Comparison of ENCODE assay signal across 18 mouse cellular contexts in the genomic region with DNA sequence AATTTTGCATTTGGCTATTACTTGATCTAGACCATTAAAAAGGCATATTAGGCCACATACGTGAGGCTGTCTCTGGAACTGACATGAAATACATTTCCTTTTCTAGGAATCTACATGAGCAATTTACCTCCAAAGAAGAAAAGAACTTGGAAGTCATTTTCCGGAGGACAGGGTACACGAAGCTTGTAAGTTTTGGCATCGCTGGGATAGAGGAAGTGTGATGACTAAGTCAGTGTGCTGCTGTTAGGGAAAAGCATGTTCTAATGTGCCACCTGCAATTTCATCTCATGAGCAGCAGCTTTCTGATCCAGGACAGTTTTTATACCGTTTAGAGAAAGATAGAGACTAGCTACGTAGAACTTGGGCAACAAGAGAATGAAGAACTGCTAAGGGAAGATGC.
DNase-seq lines count a peak whose midpoint lies in the region; ATAC-seq and TF ChIP-seq lines count a peak whose summit lies in the region.
"Had no signal": no experiment of that assay in that cellular context is flagged by ENCODE, and none has a peak within 500 bp of the region (broad histone marks: within the 10 kb centered on the region; RNA-seq: fewer than 3 reads in every experiment).

No protein-coding gene starts in this region.

- peaks cover 16 to 17% of the 10 kb centered on the region in 2 experiments for H3K4me1 ChIP-seq in MEL (ENCODE audit: control insufficient read depth in 1 of 2, insufficient read depth in 2 of 2, low read length in 2 of 2)
- H3K4me1 ChIP-seq in liver, embryonic 11.5 days (replicated peaks; ENCODE audit: control insufficient read depth, insufficient read depth, low read length), result peaks cover 18% of the 10 kb centered on the region

- no peaks in the 10 kb centered on the region for H3K9me3 ChIP-seq in MEL (replicated peaks; ENCODE audit: insufficient read depth, low read length)
- H3K9me3 ChIP-seq in liver, embryonic 11.5 days (ENCODE audit: control insufficient read depth, low read length), result no peaks in the 10 kb centered on the region
- H3K9me3 ChIP-seq: G1E had no signal

- no peaks in the 10 kb centered on the region for H3K27me3 ChIP-seq in MEL (ENCODE audit: control insufficient read depth in 1 of 2, insufficient read depth in 2 of 2, low read length in 2 of 2)
- no peaks in the 10 kb centered on the region for H3K27me3 ChIP-seq in liver, embryonic 11.5 days (replicated peaks; ENCODE audit: control insufficient read depth, insufficient read depth, low read length)
- H3K27me3 ChIP-seq: CH12.LX, Patski had no signal

- no peaks in the 10 kb centered on the region for H3K79me2 ChIP-seq in MEL (ENCODE audit: control insufficient read depth, insufficient read depth, low read length, poor library complexity)

- H3K4me2 ChIP-seq in liver, embryonic 11.5 days, result no peak overlapping the region

- no peak for ATAC-seq in liver, embryonic 11.5 days (replicated peaks; ENCODE audit: low FRiP score)
- ATAC-seq: Patski had no signal

- WGBS in liver, embryonic 11.5 days, result 76% methylated on average over 6 of the region's 6 CpGs

- H3K4me3 ChIP-seq in MEL (ENCODE audit: control insufficient read depth in 1 of 2, insufficient read depth in 1 of 2, low read depth in 2 of 2, low read length in 2 of 2), result peak overlapping the region; percentile 49 to 59
- H3K4me3 ChIP-seq in liver, embryonic 11.5 days (ENCODE audit: low read depth, low read length), result no peak overlapping the region

- H3K9ac ChIP-seq in MEL (ENCODE audit: control insufficient read depth, low read depth, low read length, poor library complexity, severe bottlenecking), result peak overlapping the region; percentile 53
- no peak overlapping the region for H3K9ac ChIP-seq in liver, embryonic 11.5 days (ENCODE audit: low read depth, low read length)

- DNase-seq in MEL (ENCODE audit: low read depth, low spot score), result peak; percentile 80
- DNase-seq in MEL-GATA-1-ER (ENCODE audit: extremely low read depth, low read depth), result peak; percentile 53
- DNase-seq in liver, embryonic 11.5 days (ENCODE audit: low spot score), result no peak
- DNase-seq in frontal cortex, postnatal 25 days (ENCODE audit: low spot score in 2 of 2), result no peak
- DNase-seq: adrenal gland, adult 2 months; adrenal gland, adult 8-10 months; adrenal gland, postnatal 10 days; adrenal gland, postnatal 14 days; adrenal gland, postnatal 25 days; adrenal gland, postnatal 36 days; cerebellum, adult 11 months; cerebellum, adult 11-12 months; cerebellum, adult 18-20 months; cerebellum, adult 2 months; cerebellum, adult 8-10 months had no signal

- TF ChIP-seq EP300 in MEL (IDR thresholded peaks at IDR 0.05; ENCODE audit: low read depth in 1 of 2, low read length in 2 of 2), result no peak

- H3K36me3 ChIP-seq in MEL (ENCODE audit: control insufficient read depth in 1 of 2, insufficient read depth in 2 of 2, low read length in 2 of 2), result peaks cover 0 to 12% of the 10 kb centered on the region in 2 experiments; a peak in 2 of 4 replicates
- H3K36me3 ChIP-seq in liver, embryonic 11.5 days (ENCODE audit: control insufficient read depth, insufficient read depth, low read length), result no peaks in the 10 kb centered on the region
- H3K36me3 ChIP-seq: G1E had no signal

- peak overlapping the region; percentile 97 for H3K27ac ChIP-seq in MEL (ENCODE audit: control insufficient read depth, low read depth, low read length)
- no peak overlapping the region for H3K27ac ChIP-seq in liver, embryonic 11.5 days (ENCODE audit: low read depth, low read length)

- no peak for TF ChIP-seq CTCF in MEL (IDR thresholded peaks at IDR 0.05 in 2 of 3, conservative IDR thresholded peaks at IDR 0.05 in 1 of 3; ENCODE audit: control insufficient read depth in 1 of 3, insufficient read depth in 1 of 3, low read depth in 2 of 3, low read length in 3 of 3, poor library complexity in 1 of 3, severe bottlenecking in 1 of 3)

- no peak; a peak in 1 of 4 replicates for TF ChIP-seq POLR2A in MEL (IDR thresholded peaks at IDR 0.05; ENCODE audit: control insufficient read depth in 1 of 2, insufficient read depth in 1 of 2, low read depth in 1 of 2, low read length in 2 of 2, poor library complexity in 1 of 2)

- TF ChIP-seq RAD21 in MEL (IDR thresholded peaks at IDR 0.05; ENCODE audit: low read depth, low read length), result no peak

TF ChIP-seq in MEL, 35 proteins besides CTCF, POLR2A, EP300 and RAD21:
- TF ChIP-seq RCOR1 (IDR thresholded peaks at IDR 0.05; ENCODE audit: low read depth, low read length) (no peak), MYC (IDR thresholded peaks at IDR 0.05; ENCODE audit: low read depth, low read length) (peak; percentile 51; the same call in 1 of the 2 replicates), NRF1 (IDR thresholded peaks at IDR 0.05; ENCODE audit: insufficient read depth, low read depth, low read length, poor library complexity, severe bottlenecking) (no peak), HCFC1 (IDR thresholded peaks at IDR 0.05; ENCODE audit: low read depth, low read length) (no peak), ZMIZ1 (IDR thresholded peaks at IDR 0.05; ENCODE audit: low read depth, low read length) (no peak), UBTF (IDR thresholded peaks at IDR 0.05; ENCODE audit: borderline replicate concordance, insufficient read depth, low read depth, low read length) (no peak), TAL1 (IDR thresholded peaks at IDR 0.05; ENCODE audit: low read length) (no peak), GATA1 (IDR thresholded peaks at IDR 0.05; ENCODE audit: low read depth, low read length) (no peak), GABPA (IDR thresholded peaks at IDR 0.05; ENCODE audit: low read depth, low read length) (no peak), KAT2A (conservative IDR thresholded peaks at IDR 0.05; ENCODE audit: low read depth, low read length) (no peak), BHLHE40 (IDR thresholded peaks at IDR 0.05; ENCODE audit: borderline replicate concordance, low read depth, low read length) (no peak), JUND (IDR thresholded peaks at IDR 0.05; ENCODE audit: low read depth, low read length) (no peak), ETS1 (IDR thresholded peaks at IDR 0.05; ENCODE audit: low read depth, low read length) (no peak), ZKSCAN1 (IDR thresholded peaks at IDR 0.05; ENCODE audit: low read depth, low read length) (no peak), MEF2A (IDR thresholded peaks at IDR 0.05; ENCODE audit: extremely low read depth, insufficient replicate concordance, low read depth, low read length, poor library complexity, severe bottlenecking) (no peak), NELFE (IDR thresholded peaks at IDR 0.05; ENCODE audit: low read depth, low read length) (0 out of 2 replicates have a peak, but pooled peaks have one; percentile 28), MAX (IDR thresholded peaks at IDR 0.05; ENCODE audit: low read length) (peak; percentile 48; the same call in 1 of the 2 replicates), TBP (IDR thresholded peaks at IDR 0.05; ENCODE audit: low read depth, low read length) (peak; percentile 38; the same call in 1 of the 2 replicates), E2F4 (IDR thresholded peaks at IDR 0.05; ENCODE audit: borderline replicate concordance, low read depth, low read length) (no peak), ELF1 (IDR thresholded peaks at IDR 0.05; ENCODE audit: low read depth, low read length) (no peak), SIN3A (IDR thresholded peaks at IDR 0.05; ENCODE audit: low read length) (peak; percentile 33), POLR2AphosphoS2 (IDR thresholded peaks at IDR 0.05; ENCODE audit: low read length) (no peak), CHD2 (IDR thresholded peaks at IDR 0.05; ENCODE audit: low read length) (no peak), ZC3H11A (IDR thresholded peaks at IDR 0.05; ENCODE audit: low read depth, low read length) (no peak), USF1 (IDR thresholded peaks at IDR 0.05; ENCODE audit: low read depth, low read length) (no peak)

Comparison
In these comparisons a context has a peak if more than half of its experiments do, and no peak if none do; other contexts are left out.
1. DNase-seq: peak in MEL (single experiment) and MEL-GATA-1-ER (single experiment); none in liver, embryonic 11.5 days (single experiment) and frontal cortex, postnatal 25 days (0 of 2).